Mouse (Mus musculus) erythroid progenitor cell, adult 5-6 weeks (primary cell): ENCODE measurements around the gene Fndc7. TPM values are rescaled to one million over a fixed set of nuclear protein-coding genes. Genes with fewer than 3 reads are reported as not detected.

Experiments used
- ATAC-seq: replicated peaks from 2 replicates; pipeline ENCODE4 v1.8.0; 2016; ENCODE audit warnings: moderate number of reproducible peaks, mild to moderate bottlenecking, moderate TSS enrichment, inconsistent platforms; ENCODE audit not compliant: poor library complexity, low FRiP score, severe bottlenecking
- total RNA-seq, 2 experiments: library from RNA; stranded (forward) in 1 of 2; stranded (reverse) in 1 of 2; fragments of 150-400 nt in 1 of 2; fragments of 186-747, 209-891 nt in 1 of 2; gene quantifications; 2 replicates each; pipeline versions ENCODE4 v1.2.3 to v1.2.4; 2015 to 2017; ENCODE audit warnings: low replicate concordance in 2 of 2

Fndc7 gene
- total RNA-seq, 2 experiments from 2014 or later, result not detected

DNA sequence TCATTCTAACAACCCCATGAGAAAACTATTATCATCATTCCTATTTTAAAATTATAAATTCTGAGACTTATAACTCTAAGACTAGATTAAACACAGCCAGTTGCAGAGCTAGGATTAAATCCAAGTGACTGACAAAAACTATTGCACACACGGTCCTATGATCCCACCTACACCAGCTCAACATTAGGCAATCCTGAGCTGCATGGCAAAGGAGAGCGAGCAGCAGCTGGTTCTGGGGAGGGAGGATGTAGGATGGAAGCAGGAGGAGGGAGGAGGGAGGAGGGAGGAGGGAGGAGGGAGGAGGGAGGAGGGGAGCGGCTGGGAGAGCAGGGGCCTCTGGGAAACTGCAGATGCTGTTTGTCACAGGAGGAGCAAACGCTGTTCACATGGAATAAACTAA, 74.2 kb downstream of the Fndc7 start:
- ATAC-seq, result no peak

DNA sequence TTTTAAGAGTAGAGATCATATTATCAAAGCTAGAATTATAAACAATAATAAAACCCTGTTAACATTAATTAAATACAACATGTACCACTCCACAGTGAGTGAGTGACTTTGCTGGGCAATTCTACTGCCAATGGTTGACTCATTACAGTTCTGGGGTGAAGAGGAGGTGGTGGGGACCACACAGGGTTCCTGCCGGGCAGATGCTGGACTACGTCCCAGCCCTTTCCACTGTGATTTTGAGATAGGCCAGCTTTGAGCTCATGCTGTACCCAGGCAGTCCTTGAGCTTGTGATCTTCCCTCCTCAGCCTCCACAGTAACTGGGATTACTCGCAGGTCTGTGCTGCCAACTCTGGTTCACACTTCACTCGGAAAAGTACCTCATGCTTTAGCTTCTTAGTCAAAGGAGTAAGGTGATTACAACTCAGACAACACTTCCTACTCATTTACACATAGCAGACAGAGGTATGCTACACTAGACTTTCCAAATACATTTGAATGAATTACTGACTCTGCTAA, 79.0 kb downstream of the Fndc7 start:
- no peak for ATAC-seq

DNA sequence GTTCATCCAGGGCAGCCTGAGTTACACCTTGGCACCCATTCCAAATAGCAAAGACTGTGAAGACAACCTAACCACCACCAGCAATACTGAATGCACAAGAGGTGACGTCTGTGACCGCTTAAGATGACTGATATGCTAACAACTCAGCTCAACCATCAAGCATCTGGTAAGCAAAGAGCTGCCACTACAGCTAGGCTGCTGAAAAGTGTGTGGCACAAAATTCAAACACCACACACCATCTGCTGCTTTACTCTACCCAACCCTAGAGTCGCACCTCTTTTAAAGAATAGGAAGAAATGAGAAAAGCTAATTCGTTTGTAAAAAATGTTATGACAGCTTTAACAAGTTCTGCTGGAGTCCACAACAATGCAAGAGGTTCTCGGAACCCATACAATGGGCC, 84.2 kb downstream of the Fndc7 start:
- no peak for ATAC-seq

Other genes with a start within 250 kb of the Fndc7 start
- 11.2 and 22.2 TPM in 2 replicates for gene Clcc1, start 236.1 kb downstream of the Fndc7 start, total RNA-seq (2015; ENCODE audit: low replicate concordance)
- 57.4 and 62.3 TPM in 2 replicates for gene Clcc1, start 236.1 kb downstream of the Fndc7 start, total RNA-seq (2017; ENCODE audit: low replicate concordance)
- gene Gpsm2, start 167.7 kb downstream of the Fndc7 start, total RNA-seq (2015; ENCODE audit: low replicate concordance), result 207 and 218 TPM in 2 replicates
- gene Gpsm2, start 167.7 kb downstream of the Fndc7 start, total RNA-seq (2017; ENCODE audit: low replicate concordance), result 236 and 282 TPM in 2 replicates
- 0.42 and 1.1 TPM in 2 replicates for gene Aknad1, start 150.3 kb downstream of the Fndc7 start, total RNA-seq (2015; ENCODE audit: low replicate concordance)
- 4.7 TPM in 1 of 2 replicates, not detected in the other for gene Aknad1, start 150.3 kb downstream of the Fndc7 start, total RNA-seq (2017; ENCODE audit: low replicate concordance)
- 32.8 and 49.9 TPM in 2 replicates for gene Stxbp3, start 49.5 kb downstream of the Fndc7 start, total RNA-seq (2015; ENCODE audit: low replicate concordance)
- 33.5 and 51.2 TPM in 2 replicates for gene Stxbp3, start 49.5 kb downstream of the Fndc7 start, total RNA-seq (2017; ENCODE audit: low replicate concordance)
- 106 and 128 TPM in 2 replicates for gene Prpf38b, start 21.7 kb upstream of the Fndc7 start, total RNA-seq (2015; ENCODE audit: low replicate concordance)
- 197 and 285 TPM in 2 replicates for gene Prpf38b, start 21.7 kb upstream of the Fndc7 start, total RNA-seq (2017; ENCODE audit: low replicate concordance)
- gene Henmt1, start 49.9 kb upstream of the Fndc7 start, total RNA-seq (2015; ENCODE audit: low replicate concordance), result not detected in 2 replicates
- not detected in 2 replicates for gene Henmt1, start 49.9 kb upstream of the Fndc7 start, total RNA-seq (2017; ENCODE audit: low replicate concordance)
- gene Gm9857, start 50.4 kb upstream of the Fndc7 start, total RNA-seq (2015; ENCODE audit: low replicate concordance), result not detected in 2 replicates
- gene Gm9857, start 50.4 kb upstream of the Fndc7 start, total RNA-seq (2017; ENCODE audit: low replicate concordance), result not detected in 2 replicates
- gene Fam102b, start 137.6 kb upstream of the Fndc7 start, total RNA-seq (2015; ENCODE audit: low replicate concordance), result 5.0 and 8.3 TPM in 2 replicates
- 1.7 and 3.3 TPM in 2 replicates for gene Fam102b, start 137.6 kb upstream of the Fndc7 start, total RNA-seq (2017; ENCODE audit: low replicate concordance)
- gene Slc25a54, start 190.5 kb upstream of the Fndc7 start, total RNA-seq (2015; ENCODE audit: low replicate concordance), result not detected in 2 replicates
- gene Slc25a54, start 190.5 kb upstream of the Fndc7 start, total RNA-seq (2017; ENCODE audit: low replicate concordance), result not detected in 2 replicates
- gene Slc25a24, start 233.1 kb upstream of the Fndc7 start, total RNA-seq (2015; ENCODE audit: low replicate concordance), result 29.2 and 34.4 TPM in 2 replicates
- gene Slc25a24, start 233.1 kb upstream of the Fndc7 start, total RNA-seq (2017; ENCODE audit: low replicate concordance), result 33.4 and 46.1 TPM in 2 replicates